Mouse (Mus musculus): ENCODE data around the gene Ddhd1.

The Ddhd1 gene

GRCm38 (mm10) chr14:45644786-45645185, 13.2 kb downstream of the Ddhd1 start:
- DNase-seq (ENCODE audit: low read depth) = no peak

- no peak for DNase-seq (ENCODE audit: low read depth)
Observed at GRCm38 (mm10) chr14:45644202-45644601, 13.7 kb downstream of the Ddhd1 start.

- no peak for DNase-seq (ENCODE audit: low read depth)
Observed at GRCm38 (mm10) chr14:45643461-45643860, 14.5 kb downstream of the Ddhd1 start.

- no peak for DNase-seq (ENCODE audit: low read depth)
Observed at GRCm38 (mm10) chr14:45642795-45643194, 15.1 kb downstream of the Ddhd1 start.

GRCm38 (mm10) chr14:45642217-45642616, 15.7 kb downstream of the Ddhd1 start:
- DNase-seq (ENCODE audit: low read depth) = no peak

- no peak for DNase-seq (ENCODE audit: low read depth)
Observed at GRCm38 (mm10) chr14:45638717-45639116, 19.2 kb downstream of the Ddhd1 start.

GRCm38 (mm10) chr14:45635496-45635895, 22.4 kb downstream of the Ddhd1 start:
- no peak for DNase-seq (ENCODE audit: low read depth)

- DNase-seq (ENCODE audit: low read depth) = no peak
Observed at GRCm38 (mm10) chr14:45632756-45633537, 25.0 kb downstream of the Ddhd1 start.

GRCm38 (mm10) chr14:45630544-45630943, 27.4 kb downstream of the Ddhd1 start:
- DNase-seq (ENCODE audit: low read depth) = peak; percentile 14

- DNase-seq (ENCODE audit: low read depth) = no peak
Observed at GRCm38 (mm10) chr14:45629938-45630337, 28.0 kb downstream of the Ddhd1 start.

- no peak for DNase-seq (ENCODE audit: low read depth)
Observed at GRCm38 (mm10) chr14:45618351-45618750, 39.6 kb downstream of the Ddhd1 start.

GRCm38 (mm10) chr14:45616526-45616925, 41.4 kb downstream of the Ddhd1 start:
- no peak for DNase-seq (ENCODE audit: low read depth)

GRCm38 (mm10) chr14:45615776-45616175, 42.2 kb downstream of the Ddhd1 start:
- DNase-seq (ENCODE audit: low read depth) = no peak

GRCm38 (mm10) chr14:45614822-45615221, 43.1 kb downstream of the Ddhd1 start:
- DNase-seq (ENCODE audit: low read depth) = no peak

GRCm38 (mm10) chr14:45614406-45614805, 43.5 kb downstream of the Ddhd1 start:
- no peak for DNase-seq (ENCODE audit: low read depth)

- no peak for DNase-seq (ENCODE audit: low read depth)
Observed at GRCm38 (mm10) chr14:45611654-45612053, 46.3 kb downstream of the Ddhd1 start.

GRCm38 (mm10) chr14:45602002-45602401, 55.9 kb downstream of the Ddhd1 start:
- no peak for DNase-seq (ENCODE audit: low read depth)

- no peak for DNase-seq (ENCODE audit: low read depth)
Observed at GRCm38 (mm10) chr14:45600587-45600986, 57.4 kb downstream of the Ddhd1 start.

- DNase-seq (ENCODE audit: low read depth) = no peak
Observed at GRCm38 (mm10) chr14:45597855-45598254, 60.1 kb downstream of the Ddhd1 start.

GRCm38 (mm10) chr14:45593261-45593660, 64.7 kb downstream of the Ddhd1 start:
- no peak for DNase-seq (ENCODE audit: low read depth)

GRCm38 (mm10) chr14:45588403-45588802, 69.5 kb downstream of the Ddhd1 start:
- no peak for DNase-seq (ENCODE audit: low read depth)

- DNase-seq (ENCODE audit: low read depth) = no peak
Observed at GRCm38 (mm10) chr14:45587536-45587935, 70.4 kb downstream of the Ddhd1 start.

- no peak for DNase-seq (ENCODE audit: low read depth)
Observed at GRCm38 (mm10) chr14:45583494-45584027, 74.4 kb downstream of the Ddhd1 start.

Data from c-Kit-positive CD71-positive TER-119-negative erythroid progenitor cells, embryonic 14.5 days (primary cell).